Mouse (Mus musculus): ENCODE measurements around the gene Srsf3.

The Srsf3 gene

DNA sequence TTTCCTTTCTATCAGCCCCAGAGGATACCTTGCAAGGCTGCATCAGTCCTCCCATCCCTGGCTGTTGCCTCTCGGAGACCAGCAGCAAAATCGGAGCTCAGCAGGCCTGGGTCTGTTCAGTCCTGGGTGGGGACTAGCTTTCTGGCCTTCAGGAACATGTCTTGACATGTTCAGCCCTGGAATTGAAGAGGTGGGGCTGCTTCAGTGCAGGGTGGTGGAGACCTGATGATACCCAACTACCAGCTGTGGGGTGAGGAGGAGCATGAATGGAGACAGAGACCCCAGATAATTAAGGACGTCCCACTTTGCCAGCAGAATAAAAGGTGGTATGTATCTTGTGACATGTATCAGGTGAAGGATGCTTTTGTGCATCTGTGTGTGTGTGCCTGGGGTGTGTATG lies 58.3 kb downstream of the Srsf3 start, which contains the start of gene Cdkn1a:
Cdkn1a (plus strand) TSS at position 201 of the 400 bp plus-strand sequence.
- DNase-seq (ENCODE audit: low spot score in 2 of 2), result no peak

DNA sequence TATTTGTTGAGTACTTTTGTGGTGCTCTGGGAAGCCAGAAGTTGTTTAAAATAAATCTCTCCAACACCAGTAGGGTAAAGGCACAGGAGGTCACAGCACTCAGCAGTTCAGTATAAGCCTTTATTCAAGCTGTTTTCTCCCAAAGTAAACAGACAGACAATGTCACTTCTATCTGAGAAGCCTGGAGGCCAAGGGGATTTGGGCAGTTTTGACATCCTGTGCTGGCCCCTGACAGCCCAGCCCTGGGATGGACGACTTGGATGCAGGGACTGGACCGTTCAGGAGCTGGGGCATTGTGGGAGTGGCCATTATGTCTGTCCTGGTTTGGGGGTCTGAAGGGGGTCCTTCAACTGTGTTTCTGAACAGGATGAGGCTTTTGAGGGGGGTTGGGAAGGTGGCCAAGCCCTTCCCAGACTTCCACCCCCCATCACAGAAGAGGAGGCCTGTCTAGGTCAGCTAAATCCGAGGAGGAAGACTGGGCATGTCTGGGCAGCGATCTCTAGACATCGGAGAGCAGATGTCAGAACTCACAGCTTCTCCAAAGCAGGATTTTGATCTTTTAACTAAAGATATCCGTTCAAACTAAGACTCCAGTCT lies 59.0 kb downstream of the Srsf3 start:
- no peak for DNase-seq (ENCODE audit: low spot score in 2 of 2)

DNA sequence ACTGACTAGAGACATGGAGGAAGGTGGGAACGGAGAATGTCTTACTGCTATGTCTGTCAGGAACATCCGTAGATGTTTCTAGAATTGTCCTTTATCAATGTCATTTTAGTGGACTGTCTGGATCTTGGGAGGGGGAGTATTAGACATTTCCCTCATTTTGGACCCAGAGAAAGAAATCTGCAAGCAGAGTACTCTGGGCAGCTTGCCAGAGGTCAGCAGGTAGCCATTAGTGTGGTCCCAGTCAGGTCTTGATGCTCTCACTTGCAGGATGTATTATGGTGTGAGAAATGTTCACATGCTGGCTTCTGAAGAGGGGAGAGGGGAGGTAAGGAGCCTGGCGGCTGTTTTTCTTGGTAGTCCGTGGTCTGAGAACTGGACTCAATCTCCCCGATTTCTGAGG lies 60.1 kb downstream of the Srsf3 start:
- no peak for DNase-seq (ENCODE audit: low spot score in 2 of 2)
